Mouse (Mus musculus) CD8-positive naive resting alpha-beta T cell, adult 2 months (primary cell): Measurements from ENCODE around the gene Ces2h.
"Not testable (repeated sequence)": the region's sequence is repeated elsewhere in the genome, so short reads cannot be mapped to it uniquely, and the experiment has no call there.

Experiments
- DNase-seq, 2 experiments: peaks; one replicate each; pipeline ENCODE4 v3.0.0; 2022; ENCODE audit warnings: low read depth in 2 of 2, low spot score in 2 of 2

The Ces2h gene

DNA sequence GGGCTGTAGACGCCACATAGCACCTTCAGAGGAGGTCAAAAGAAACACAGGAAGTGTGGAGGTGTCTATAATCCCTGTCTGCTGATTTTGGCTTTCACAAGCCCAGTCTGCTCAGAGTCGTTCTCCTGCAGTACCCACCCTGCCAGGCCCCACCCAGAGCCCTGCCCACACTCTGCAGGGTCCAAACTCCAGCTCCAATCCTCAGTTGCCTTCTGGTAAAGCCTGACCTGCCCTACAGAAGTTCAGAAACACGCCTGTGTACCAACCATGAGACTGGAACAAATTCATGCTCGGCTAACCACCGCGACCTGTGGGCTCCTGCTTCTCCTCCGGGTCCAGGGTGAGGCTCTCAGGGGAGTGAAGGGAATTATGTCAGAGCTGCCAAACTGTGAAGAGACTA, at the start of gene Ces2h:
Gene Ces2h (plus strand): TSS at position 268 of the 400 bp plus-strand sequence.
- no peak for DNase-seq

DNA sequence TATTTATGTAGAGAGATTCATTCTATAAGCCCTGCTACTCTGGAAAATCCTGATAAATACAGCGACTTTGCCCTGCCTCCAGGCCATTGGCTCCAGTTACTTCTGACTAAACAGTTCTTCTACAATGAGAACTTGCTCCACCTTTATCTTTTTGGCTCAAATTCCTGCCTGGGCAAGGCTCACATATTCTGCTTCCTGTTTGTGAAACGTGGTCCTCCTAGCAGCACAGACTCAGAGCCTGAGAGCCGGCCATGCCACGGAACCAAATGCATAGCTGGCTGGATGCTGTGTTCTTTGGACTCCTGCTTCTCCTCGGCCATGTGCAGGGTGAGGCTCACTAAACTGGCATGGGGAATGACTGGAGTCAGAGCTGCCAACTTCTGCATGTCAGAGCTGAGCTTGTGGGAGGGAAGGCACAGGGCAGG, 39.1 kb upstream of the Ces2h start, which contains the start of gene Ces2g:
Gene Ces2g (plus strand): TSS at position 182 of the 425 bp plus-strand sequence.
- DNase-seq: no peak

DNA sequence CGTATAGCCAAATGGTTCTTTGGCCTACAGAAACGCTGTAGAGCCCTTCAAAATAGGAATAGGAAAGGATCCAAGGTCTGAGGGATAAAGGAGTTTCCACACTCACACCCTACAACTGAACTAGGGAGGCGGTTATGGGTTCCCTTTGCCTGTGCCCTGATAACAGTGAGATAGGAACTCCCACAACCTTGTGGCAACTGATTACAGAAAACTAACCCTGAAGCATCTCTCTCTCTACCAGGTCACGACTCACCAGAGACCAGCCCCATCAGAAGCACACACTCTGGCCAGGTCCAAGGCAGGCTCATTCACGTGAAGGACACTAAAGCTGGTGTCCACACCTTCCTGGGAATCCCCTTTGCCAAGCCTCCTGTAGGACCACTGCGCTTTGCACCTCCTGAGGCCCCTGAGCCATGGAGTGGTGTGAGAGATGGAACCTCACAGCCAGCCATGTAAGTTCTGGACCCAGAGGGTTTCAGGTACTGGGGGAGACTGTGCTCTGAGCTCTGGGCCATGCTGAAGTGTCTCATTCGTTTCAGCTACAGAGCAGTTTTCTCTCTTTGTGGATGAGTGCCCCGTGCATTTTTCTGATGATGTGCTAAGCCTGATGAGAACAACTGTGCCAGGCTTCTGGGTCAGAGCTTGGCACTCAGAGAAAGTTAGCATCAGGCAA, 38.3 kb upstream of the Ces2h start:
- DNase-seq: no peak

DNA sequence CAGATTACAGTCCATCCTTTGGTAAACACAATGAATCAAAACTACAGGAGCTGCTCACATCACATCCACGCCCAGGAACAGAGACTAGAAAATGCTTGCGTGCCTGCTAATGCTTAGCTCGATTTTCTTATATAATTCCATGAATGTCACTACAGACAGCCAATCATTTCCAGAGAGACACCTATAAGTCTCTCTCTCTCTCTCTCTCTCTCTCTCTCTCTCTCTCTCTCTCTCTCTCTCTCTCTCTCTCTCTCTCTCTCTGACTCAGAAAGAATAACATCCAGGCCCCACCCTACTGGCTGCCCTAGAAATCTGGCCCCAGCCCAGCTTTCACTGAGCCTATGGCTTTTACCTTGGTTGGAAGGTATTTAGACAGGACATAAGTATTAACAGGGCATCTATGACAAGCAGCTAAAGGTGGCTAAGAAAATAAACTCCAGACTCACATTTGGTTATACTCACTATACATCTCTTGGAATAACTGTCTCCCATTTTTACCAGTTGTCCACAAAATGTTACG, 37.2 kb upstream of the Ces2h start:
- DNase-seq: no peak

DNA sequence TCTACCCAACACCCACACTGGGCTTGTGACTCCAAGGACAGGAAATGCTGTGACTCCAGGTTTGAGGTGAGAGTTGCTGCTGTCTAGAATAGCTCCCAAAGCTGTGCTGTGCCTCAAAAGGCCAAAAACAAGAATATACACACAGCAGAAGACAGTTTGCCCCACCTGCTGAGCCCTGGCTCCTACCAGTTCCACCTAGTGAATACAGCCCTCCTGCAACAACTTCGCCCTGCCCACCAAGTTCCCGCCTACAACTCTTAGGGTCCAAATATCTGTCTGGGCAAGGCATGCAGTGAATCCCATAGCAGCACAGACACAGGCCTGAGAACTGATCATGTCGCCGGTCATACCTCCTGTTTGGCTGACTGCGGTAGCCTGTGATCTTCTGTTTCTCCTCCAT, 16.5 kb upstream of the Ces2h start:
- DNase-seq: no peak

DNA sequence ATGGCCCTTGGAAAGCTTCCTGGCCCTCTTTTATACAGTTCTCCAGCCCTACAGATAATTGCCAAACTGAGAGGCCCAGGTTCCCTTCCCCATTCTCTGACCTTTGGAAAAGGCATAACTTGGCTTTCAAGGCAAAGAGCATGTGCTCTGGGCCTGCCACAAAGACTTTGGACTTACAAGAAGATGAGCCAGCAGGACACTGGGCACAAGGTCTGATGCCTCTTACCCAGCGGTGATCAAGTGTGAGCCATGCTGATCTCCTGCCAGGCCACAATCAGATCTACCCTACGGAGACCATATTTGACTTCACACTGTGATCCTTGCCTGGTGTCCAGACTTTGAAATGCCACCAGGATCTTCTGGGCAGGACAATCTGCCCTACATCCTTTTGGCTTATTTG, 15.7 kb upstream of the Ces2h start:
- no peak for DNase-seq

DNA sequence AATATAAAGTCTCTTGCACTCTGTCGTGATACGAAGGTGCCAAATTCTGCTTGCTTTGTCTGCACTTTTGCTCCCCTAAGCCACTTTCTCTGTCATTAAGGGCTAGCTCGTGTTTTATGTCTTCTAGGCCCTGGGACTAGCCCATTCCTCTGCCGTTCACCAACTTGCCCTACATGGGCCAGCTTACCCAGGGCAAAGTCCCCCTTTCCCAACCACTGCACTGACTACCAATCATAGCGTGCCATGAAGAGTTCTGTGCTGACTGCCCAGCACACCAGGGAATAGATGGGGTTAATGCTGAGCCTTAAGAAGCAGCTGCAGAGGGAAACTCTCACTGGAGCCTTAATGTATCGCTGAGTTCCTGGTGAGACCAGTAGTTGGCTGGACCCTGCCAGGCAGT, 2.5 kb upstream of the Ces2h start:
- DNase-seq: no peak

DNA sequence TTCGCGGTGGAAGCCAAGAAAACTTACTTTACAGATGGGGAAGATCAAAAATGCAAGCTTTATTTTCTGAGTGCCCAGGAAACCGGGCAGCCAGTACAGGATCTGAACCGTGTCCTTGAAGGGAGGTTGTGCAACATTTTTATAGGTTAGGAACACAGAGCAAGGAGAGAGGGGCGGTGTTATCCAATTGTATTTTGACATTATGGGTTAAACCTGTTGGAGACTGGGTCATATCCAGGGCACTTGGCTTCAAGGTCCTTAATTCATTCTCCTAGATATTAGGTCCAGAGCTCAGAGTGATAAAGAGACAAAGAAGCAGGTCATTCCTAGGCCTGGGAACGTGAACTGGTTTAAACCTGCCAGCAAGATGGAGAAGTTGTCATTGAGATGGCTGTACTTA, 1.5 kb upstream of the Ces2h start:
- DNase-seq: no peak

GRCm38 (mm10) chr8:105010000-105010399, 9.3 kb downstream of the Ces2h start:
- DNase-seq: no peak

GRCm38 (mm10) chr8:105011136-105011535, 10.5 kb downstream of the Ces2h start:
- no peak for DNase-seq

DNA sequence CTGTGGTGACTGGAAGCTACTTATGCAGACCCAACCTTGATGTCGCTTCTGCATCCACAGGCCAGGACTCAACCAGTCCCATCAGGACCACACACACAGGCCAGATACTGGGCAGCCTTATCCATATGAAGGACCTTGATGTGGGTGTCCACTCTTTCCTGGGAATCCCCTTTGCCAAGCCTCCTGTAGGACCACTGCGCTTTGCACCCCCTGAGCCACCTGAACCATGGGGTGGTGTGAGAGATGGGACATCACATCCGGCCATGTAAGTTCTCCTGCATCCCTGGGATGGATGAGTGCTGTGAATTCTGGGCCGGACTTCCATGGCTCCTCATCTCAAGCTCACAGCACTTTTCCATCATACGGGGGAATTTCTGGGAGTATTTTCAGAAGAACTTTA, 13.7 kb downstream of the Ces2h start:
- DNase-seq: no peak

- DNase-seq: no peak
These were observed 21.3 kb downstream of the Ces2h start for GRCm38 (mm10) chr8:105021954-105022353.

- DNase-seq: no peak
These were observed 22.4 kb downstream of the Ces2h start for GRCm38 (mm10) chr8:105023087-105023486.

- no peak for DNase-seq
These were observed 24.4 kb downstream of the Ces2h start for GRCm38 (mm10) chr8:105025050-105025449.

- no peak for DNase-seq
These were observed 42.9 kb downstream of the Ces2h start for GRCm38 (mm10) chr8:105043510-105043909.

- DNase-seq: no peak
These were observed 45.3 kb downstream of the Ces2h start for GRCm38 (mm10) chr8:105045824-105046401.

DNA sequence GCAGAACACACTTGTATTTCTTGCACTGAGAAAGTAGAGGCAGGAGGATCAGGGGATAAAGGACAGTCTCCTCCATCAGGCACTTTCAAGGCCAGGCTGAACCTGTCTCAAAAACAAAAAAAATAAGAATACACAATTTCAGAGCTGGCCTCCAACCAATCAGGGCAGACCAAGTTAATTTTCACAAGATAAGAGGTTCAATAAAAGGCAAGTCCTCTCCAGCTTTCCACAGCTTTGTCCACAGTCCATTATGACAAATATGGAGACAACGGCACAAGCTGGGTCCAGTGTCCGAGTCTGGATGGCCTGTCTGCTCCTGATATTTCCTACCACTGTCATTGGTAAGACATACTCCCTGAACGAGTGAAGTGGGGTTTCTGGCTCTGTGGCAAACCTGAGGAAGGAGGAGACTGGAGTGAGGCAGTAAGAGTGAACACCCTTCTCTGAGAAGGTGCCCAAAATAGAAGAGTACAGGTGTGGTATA, 47.8 kb downstream of the Ces2h start, which contains the start of gene Ces3a:
Gene Ces3a (plus strand): TSS at position 231 of the 484 bp plus-strand sequence.
- DNase-seq: no peak

DNA sequence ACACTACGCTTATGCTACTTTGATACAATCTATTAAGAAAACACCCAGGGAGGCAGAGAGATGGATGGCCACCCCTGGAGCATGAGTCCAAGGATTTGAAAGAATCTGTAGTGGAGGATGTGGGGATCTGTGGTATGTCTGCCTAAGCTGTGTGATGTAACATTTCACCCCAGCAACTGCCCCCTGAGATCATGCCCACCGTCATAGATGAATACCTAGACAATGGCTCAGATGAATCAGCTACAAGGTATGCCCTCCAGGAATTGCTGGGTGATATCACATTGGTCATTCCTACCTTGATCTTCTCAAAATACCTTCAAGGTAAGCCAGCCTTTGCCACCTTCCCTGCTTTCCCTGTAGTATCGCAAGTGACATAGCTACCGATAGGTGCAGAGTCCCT, 55.6 kb downstream of the Ces2h start:
- DNase-seq: no peak

DNA sequence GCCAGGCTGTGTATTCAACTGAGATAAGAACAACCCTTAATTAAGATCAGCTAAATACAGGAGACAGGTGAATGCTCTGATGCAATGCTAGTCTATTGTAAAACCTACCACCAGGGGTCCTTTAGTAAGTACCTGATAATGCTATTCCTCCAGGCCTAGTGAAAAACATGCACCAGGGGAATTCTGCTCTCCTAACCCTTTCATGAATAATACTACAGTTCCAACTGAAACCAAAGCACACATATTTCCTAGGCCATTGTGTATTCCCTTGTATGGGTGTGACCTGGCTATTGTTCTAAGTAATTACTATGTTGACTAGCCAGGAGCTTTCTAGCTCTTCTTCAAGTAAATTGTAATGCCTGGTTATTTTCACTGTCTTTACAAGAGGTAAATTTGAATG, 59.4 kb downstream of the Ces2h start:
- no peak for DNase-seq

DNA sequence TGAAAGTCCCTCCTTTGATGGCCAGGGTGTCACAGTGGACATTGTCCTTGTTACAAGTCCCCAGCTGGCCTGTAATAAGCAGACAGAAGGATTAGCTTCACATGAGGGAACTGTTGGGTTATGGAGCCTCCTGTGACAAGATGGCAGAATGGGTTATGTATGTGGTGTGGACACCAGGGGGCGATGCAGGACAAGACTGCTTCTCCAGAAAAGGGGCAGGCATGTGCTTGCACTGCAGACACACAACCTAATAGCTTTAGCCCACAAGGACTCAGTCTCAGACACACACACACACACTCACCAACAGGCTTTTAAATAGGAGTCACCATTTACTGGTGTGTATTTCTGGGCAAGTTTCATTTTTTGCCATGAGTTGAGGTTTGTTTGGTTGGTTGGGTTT, 66.1 kb downstream of the Ces2h start:
- no peak for DNase-seq

DNA sequence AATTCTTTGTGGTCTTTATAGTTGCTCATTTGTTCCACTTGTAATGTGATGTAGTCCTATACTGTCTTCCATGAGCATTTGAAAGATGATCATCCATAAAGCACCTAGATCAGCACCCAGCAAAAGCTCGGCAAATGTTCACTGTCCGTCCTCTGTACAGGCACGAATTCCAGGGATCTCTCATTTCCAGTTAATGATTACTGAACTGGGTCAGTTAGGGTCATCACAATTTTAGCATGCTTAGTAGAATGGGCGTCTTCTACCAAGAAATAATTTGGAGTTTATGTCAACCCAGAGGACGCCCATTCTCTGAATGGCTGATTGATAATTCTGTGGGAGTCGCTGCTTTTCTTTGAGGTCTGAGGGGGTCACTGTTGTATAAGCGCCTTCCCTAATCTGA, 67.3 kb downstream of the Ces2h start:
- DNase-seq: not testable (repeated sequence)

DNA sequence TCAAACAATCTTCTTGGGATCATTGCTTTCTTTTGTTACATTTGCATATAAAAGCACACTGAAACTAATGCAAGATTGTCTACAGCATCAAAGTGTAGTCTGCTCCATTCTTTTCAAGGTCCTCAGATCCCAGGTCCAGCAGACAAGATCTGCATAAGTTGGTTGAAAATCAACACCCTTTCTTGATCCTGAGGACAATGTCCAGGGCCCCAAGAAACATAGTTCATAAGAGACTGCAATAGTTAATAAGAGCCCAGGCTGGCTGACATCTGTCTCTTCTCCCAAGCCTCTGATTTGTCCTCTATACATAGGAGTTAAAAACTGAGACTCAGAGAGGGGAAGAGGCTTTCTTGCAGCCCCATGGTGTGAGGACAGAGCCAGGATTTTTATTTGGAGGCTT, 68.3 kb downstream of the Ces2h start:
- no peak for DNase-seq
